Mouse (Mus musculus) erythroblast, embryonic 14.5 days (primary cell): ENCODE data around the gene Slc24a3.

Experiments
- GATA1 ChIP-seq: IDR thresholded peaks from 2 replicates; pipeline ENCODE4 v1.6.1; 2012; ENCODE audit warnings: low read length, inconsistent platforms, mixed read lengths
- TAL1 ChIP-seq: IDR thresholded peaks from 3 replicates; pipeline ENCODE4 v1.6.1; 2012; ENCODE audit warnings: low read length, inconsistent platforms, mixed read lengths

GRCm38 (mm10) chr2:145566904-145567303, 399.4 kb downstream of the Slc24a3 start:
- TF ChIP-seq GATA1 (no peak), TAL1 (no peak)
